Mouse (Mus musculus) yolk sac, embryonic 10.5 days (tissue): Measurements from ENCODE around the gene Zfyve26.
A peak's percentile ranks its signal among the peaks of the same experiment; 100 is the strongest.
"Not testable (repeated sequence)": the region's sequence is repeated elsewhere in the genome, so short reads cannot be mapped to it uniquely, and the experiment has no call there.

Experiments used
- DNase-seq: peaks from one replicate; pipeline ENCODE4 v3.0.0-alpha.2; 2017; ENCODE audit warnings: low spot score

Zfyve26 gene

DNA sequence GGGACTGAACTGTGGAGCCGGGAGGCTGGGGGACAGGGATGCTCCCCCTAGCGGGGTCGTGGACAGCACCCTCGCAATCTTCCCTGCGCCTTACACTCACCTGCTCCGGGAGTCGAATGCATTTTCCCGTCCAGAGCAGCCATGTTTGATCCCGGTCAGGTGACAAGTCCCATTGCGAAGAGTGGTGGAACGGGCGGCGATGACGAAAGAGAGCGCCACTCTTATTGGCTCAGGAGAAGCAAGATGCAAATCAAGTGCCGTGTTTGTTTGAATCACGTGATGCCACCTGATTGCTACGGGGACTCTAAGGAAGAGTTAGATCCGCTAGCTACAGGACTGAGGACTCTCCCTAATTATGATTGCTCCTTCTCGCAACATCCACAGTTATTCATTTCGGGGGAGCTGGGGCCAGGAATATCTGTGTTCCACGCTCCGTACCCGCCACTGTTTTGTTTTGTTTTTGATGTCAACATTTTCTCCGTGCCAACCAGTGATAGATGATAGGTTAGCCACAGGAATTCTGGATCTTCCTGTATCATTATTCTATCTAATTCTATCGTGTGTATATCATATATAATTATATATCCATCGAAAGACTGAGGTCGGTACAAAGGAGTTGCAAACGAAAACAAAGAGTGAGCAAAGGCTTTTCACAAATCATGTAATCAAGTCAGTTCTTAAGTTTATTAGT, at the start of gene Zfyve26:
Gene Zfyve26, minus strand, starts transcription at position 179 of the 691 bp plus-strand sequence.
- DNase-seq = peak; percentile 96

DNA sequence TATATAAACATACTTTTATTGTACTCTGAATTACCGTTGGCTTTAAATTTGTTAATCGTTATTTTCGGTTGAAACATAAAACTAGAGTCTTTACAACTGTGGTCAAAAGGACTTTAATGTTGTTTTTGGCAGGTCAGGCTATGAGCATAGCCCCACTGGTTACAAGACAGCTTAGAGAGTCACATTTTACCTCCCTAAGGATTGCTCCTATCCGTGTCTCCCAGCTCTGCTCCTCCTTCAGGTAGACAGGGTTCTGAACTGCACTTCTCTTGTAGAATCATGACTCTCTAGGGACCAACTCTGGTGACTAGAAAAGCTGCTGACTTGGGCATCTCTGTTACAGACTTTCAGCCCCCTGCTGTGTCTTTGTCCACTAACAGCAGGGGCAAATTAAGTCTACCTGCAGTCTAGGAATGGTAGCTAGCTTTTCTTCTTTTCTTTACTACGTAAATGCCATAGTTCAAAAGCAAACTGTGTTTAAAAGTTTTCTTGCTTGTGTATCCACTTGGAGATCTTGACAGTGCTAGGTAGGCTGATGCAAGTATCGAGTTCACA, 45.3 kb upstream of the Zfyve26 start:
- DNase-seq = no peak

DNA sequence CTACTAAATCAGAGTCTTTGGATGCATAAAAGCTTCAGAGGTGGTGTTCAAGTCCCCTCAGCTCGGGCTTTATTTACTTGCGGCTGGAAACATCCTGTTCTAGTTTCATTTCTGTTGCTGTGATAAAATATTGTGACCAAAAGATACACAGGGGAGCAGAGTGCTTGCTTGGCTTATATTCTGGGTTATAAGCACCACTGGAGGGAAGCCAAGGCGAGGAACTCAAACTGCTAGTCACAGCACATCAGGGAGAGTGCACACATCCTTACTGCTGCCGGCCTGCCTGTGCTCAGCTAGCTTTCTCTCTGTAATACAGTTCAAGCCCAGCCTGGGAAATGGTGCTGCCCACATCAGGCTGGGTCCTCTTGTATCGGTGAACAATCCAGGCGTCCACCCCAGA, 44.4 kb upstream of the Zfyve26 start:
- DNase-seq = no peak

DNA sequence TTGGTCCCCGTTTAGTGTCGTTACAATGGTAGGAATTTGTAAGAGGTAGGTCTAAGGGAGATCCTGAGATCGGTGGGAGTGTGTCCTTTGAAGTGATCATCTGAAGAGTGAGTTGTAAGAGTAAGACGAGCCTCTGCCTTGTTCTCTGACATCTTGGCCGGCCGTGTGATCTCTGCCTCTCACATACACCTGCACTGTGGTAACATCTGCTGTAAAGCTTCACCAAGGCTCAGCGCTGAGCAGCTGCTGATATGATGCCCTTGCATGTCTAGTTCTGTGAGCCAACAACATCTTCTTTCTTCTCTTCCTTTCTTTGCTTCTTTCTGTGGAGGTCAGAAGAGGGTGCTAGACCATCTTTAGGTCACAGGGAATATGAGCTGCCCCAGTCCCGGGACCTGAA, 42.7 kb upstream of the Zfyve26 start:
- no peak for DNase-seq

DNA sequence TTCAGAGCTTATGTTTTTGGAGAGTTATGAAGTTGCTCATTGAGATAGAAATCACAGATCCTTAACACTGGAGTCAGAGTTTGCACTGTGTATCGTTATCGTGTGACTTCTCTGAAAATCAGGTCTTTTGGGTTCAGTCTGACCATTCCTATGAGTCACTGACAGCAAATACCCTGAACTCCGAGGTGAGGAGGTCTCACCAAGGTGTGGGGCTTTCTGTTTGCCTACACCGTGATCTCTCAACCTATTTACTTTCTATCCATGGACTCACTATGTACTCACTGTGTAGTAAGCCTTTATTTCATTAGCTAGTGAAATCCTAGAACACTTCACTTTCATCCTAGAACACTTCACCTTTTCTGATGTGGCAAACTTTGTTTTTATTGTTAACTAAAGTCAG, 35.6 kb upstream of the Zfyve26 start:
- no peak for DNase-seq

DNA sequence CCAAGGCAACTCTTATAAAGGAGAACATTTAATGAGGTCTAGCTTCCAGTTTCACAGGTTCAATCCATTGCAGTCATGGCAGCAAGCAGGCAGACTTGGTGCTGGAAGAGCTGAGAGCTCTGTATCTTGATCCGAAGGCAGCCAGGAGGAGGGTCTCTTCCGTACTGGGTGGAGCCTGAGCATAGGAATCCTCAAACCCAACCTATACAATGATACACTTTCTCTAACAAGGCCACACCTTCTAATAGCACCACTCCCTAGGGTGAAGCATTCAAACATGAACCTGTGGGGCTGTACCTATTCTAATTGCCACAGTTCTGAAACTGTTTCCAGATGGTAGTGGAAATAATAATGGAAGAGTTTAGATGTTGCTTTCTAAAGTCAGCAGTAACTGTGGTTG, 34.5 kb upstream of the Zfyve26 start:
- no peak for DNase-seq

DNA sequence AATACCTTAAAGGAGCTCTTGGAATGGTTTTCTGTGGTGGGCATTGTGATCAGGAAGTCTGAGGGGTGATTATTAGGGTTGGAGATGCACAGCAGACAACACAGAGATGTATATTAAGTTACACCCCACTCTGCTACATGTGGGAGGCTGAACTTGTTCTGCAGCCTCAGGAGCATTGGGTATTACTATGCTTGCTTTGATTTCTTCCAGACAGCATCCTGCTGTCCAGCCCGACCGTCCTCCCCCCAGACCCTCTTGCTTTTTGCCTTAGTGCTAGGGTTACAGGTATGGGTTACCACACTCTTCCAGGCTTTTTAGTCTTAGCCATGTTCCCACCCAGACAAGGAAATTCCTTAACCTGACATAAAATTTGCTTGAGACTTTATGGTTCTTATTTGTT, 31.8 kb upstream of the Zfyve26 start:
- DNase-seq = no peak

DNA sequence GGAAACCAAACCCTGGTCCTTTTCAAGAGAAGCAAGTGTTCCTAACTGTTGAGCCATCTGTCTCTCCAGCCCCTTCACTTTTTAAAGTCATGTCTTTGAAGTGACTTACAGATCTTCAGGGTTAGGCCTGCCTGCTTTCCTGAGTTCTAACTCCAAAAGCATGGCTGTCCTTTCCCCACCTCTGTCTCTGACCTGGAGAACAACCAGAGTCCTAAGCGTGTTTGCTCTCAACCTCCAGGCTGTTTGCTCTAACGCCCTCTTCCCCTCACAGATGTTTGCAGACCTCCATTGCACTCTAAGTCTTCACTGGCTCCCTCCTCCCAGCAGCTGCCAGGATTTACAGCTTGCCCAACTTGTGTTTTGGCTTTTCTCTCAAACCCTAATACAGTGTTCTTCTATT, 30.6 kb upstream of the Zfyve26 start:
- DNase-seq = peak; percentile 59

DNA sequence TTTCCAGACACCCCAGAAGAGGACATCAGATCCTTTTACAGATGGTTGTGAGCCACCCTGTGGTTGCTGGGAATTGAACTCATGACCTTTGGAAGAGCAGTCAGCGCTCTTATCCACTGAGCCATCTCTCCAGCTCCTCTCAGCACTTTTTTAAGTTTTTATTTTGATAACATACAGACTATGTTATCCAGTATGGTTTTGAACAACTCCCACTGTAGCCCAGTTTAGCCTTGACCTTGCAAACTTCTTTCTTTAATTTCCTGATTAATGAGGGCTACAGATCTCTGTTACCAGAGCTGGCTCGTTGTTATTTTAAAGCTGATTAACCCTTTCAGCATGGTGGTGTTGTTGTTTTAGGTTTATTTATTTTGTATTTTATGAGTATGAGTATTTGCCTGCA, 30.1 kb upstream of the Zfyve26 start:
- DNase-seq = peak; percentile 23

DNA sequence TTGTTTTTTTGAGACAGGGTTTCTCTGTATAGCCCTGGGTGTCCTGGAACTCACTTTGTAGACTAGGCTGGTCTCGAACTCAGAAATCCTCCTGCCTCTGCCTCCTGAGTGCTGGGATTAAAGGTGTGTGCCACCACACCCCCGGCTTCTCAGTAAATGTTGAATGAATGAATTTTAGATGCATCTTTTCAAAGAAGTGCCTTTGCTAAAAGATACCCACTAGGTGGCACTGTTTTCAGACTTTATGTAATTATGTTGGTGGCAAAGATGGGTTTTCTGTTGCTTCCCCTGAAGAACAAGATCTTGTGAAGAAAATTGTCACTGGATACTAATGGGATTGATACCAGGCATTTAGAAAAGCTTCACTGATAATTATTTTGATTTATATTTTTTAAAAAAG, 26.4 kb upstream of the Zfyve26 start:
- not testable (repeated sequence) for DNase-seq

DNA sequence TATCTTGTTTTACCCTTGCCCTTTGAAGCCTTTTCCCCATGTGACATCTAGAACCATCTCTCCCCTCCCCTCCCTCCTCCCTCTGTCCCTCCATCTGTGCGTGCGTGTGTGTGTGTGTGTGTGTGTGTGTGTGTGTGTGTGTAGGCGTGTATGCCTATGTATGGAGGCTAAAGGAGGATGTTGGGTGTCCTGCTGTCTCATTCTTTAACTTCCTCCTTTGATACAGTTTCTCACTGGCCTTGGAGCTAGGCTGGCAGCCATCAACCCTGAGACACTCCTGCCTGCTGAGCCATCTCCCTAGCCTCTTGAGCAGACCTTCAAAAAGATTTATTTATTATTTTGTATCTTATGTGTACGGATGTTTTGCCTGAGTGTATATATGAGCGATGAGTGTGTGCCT, 24.8 kb upstream of the Zfyve26 start:
- no peak for DNase-seq

DNA sequence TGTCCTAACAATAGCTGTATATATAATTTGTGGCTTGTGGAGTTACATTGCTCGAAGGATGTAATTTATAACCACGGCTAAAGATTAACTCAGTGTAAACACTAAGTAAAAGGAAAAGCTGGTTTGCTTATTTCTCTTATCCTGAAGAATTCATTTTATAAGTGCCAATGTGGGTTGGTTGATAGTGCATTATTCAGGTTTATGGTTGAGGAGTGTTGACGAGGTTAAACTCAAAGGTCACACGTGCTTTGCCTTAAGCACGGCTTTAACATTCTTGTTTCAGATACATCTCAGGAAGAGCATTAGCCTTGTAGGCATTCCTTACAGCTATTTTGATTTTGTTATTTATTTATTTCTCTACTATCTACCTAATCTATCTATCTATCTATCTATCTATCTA, 21.2 kb upstream of the Zfyve26 start:
- DNase-seq = no peak

DNA sequence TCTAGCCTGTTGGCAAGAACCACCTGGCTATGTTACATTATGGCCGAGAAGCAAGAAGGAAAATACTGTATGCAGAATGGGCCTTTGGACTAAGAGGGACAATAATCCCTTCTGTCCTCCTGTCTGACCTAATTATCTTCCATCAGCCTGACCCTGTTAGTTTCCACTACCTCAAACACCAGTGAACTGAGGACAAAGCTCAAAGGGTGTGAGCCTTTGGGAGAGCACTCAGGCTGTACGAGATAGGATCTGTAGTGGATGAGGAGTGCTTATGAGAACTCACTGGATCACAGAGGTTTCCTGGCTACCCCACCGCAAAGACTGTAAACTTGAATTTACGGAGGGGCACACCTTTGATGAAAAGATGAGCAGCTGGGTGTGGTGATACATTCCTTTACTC, 17.6 kb upstream of the Zfyve26 start:
- DNase-seq = no peak

DNA sequence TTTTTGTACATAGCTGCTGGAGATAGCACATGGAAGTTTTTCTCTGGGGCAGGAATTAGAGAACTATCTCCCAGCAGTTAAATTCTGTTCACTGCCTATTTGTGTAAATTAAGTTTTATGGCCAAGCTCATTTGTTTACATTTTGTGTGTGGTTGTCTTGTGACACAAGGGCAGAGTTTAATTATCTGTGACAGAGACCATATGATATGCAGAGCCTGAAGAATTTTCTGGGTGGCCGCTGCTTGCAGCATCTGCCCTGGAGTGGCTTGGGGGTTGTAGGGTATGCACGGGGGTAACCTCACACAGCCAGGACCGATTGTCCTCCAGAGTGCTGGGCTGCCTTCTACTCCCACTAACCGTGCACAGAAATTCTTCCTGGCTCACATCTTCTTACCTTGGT, 9.9 kb upstream of the Zfyve26 start:
- no peak for DNase-seq

DNA sequence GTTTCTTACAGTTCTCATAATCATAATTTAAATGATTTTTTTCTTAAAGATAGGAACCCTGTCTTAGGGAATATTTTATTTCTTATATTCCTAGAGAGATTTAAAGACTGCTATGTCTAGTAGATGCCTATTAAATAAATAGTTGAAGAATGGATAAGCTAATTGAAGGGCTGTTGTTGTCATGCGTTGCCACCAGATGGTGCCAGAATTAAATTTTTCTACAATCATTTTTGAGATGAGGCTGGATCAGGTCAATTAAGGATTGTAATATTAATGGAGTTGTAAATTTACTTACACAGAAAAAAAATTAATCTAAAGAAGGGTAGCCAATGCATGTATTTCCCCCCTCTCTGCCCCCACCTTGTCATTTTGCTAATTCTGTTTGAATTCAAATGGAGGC, 9.0 kb upstream of the Zfyve26 start:
- DNase-seq = no peak

DNA sequence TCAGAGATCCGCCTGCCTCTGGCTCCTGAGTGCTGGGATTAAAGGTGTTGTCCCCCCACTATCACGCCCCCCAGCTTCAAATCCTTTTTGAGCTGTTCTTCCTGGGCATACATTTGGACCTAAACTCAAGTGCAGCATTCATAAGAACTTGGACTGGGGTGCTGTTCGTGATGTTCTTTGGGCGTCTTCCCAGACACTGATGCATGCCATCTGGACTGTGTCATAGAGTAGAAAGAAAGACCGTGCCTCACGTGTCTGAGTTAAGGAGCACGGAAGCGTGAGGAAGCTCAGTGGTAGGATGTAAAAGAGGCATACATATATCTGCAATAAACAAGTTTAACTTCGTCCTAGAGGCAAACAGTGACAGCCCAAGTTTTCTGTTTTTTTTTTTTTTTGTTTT, 5.7 kb upstream of the Zfyve26 start:
- no peak for DNase-seq

DNA sequence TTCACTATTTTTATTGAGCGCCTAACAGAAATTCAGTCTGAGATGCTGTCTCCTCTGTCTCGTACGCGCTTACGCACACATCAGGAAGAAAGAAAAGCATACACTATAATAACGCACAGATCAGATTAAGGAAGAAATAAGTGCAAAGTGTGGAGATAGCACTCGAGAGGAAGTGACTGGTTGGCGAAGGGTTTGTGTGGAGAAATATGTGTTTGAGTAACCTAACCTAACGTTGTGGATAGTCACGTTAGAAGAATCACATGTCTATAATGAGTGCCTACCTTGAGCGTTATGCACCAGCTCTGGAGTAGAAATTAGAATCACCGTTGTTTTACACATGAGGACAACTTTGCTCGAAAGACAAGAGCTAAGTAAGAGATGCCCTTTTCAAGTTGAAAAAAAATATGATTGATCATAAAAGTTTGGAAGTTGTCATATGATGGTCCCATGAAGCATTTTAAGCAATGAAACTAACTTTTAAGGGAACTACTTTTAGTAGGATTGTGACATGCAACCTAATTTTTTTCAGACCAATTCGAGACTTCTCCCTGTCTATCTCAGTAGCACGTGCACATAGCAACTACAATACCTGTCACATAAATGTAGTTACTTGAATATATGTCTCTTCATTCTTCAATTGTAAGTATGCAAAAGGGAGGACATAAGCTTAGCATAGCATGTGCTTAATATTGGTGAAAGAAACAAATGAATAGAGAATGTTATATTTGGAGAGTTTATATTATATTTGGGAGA, 2.0 kb upstream of the Zfyve26 start:
- DNase-seq = no peak

DNA sequence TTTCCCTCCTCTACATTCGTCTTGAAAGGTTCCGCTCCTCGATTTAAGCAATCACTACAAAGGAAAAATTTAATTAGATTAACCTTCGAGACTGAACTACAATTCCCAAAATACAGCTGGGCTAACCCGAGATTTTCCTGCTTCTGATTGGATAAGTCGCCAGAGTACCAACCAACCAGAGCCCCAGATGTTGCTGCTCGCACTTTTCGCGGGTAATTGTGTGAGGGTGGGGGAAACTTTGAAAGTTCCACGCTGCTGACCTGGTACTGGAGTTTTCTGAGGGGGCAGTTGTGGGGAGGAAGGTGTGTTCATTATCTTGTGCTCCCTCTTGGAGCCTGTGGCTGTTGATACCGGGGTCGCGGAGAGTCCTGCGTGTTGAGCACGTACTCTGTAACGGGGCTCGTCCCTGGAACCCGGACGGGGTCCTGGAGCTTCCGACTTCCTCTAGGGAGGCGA, 1.0 kb upstream of the Zfyve26 start, which contains the start of gene Rad51b:
Gene Rad51b, plus strand, starts transcription at position 162 of the 456 bp plus-strand sequence.
- DNase-seq = peak; percentile 88

DNA sequence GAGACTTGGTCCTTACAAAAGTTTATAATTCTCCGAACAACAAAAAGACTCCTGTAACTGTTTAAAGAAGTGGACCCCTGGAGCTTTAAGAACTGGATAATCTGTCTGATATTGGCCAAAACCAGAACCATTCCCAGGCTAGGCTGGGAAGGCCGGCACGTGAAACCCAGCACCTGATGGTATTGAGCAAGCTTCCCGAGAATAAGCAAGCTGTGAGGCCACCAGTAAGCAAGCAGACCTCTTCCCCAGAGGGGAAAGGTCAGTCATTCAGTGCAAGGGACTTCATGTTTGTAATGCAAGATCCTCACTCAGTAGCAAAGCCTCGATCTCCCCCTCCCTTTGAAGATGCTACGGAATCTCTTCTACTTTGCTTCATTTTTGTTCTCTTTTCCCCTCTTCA, 3.2 kb downstream of the Zfyve26 start:
- peak; percentile 82 for DNase-seq

DNA sequence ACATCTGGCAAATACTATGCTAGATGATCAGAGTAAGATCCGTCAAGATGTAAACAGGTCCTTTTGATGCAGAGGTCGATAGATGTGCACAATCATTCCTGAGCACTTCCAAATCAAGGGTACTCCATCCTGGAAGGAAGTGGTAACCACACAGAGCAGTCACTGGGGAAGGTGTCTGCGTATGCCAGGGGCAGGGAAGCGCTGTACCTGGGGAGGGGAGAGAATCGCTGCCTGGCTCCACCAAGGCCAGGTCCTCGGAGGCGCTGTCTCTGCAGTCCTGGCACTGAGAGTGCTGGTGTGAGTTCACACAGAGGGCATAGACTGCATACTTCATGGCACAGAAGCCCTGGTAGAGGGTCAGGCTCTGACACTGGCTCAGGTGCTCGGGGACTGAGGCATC, 13.5 kb downstream of the Zfyve26 start:
- no peak for DNase-seq

DNA sequence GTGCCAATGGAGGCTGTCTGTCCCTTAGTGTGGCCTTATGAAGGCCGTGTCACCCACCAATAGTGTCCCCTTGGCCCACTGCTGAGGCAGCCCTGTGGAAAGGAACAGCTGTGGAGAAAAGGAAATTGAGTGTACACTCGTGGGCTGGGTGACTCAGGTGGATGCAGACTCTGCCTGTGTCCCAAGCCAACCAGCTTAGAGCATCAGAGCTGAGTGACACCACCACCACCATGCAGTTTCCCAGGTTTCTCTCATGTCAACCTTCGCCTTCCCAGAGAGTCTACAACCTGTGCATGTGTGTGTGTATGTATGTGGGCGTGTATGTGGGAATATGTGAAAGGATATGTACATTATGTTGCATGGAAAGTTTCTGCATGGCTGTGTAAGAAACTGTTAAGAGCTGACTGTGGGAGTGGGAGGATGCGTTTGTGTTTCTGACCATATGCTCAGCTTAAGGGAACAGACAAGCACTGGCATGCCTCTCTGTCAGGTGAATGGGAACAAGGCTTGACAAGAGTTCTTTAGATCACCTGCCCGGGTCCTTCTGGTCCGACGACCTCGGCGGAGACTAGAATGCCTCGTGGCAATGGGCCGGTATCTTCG, 16.5 kb downstream of the Zfyve26 start:
- no peak for DNase-seq

DNA sequence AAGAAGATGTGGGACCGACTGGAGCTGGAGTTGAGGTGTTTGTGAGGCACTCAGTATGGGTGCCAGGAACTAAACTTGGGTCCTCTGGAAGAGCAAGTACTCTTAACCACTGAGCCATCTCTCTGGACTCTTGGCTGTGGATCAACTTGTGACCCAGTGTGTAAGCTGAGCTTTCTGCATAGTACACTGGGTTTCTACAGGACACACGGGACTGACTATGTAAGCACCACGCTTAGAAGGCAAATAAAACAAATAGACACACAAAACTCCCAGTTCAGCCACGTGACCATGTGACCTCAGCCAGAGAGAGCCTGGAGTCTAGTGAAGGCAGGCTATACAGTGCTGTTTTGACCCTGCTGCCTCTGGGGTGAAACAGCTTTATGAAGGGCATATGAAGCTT, 23.5 kb downstream of the Zfyve26 start:
- DNase-seq = peak; percentile 36

DNA sequence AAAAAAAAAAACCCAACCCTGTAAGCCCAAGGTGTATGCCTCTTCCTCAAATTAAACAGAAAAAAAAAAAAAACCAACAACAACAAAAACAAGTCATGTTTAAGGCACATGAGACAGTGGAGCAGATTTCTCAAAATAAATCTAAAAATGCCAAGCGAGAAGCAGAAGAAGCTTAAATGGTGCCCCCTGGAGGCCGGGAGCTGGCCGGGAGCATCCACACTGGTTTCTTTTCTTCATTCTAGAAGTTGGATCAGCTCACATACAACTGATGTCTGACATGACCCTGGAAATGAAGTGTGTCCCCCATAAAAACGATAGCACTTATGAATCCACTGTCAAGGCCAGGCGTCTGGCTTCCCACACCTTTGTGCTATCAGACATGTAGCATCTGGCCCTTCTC, 35.1 kb downstream of the Zfyve26 start:
- no peak for DNase-seq
